Mouse (Mus musculus) megakaryocyte, embryonic 14.5 days (primary cell): Measurements from ENCODE around the gene Slc41a3.

Source experiments
- FLI1 ChIP-seq: IDR thresholded peaks from 2 replicates; pipeline ENCODE4 v1.6.1; 2012; ENCODE audit warnings: low read length, inconsistent platforms, mixed read lengths
- GATA1 ChIP-seq: IDR thresholded peaks from 3 replicates; pipeline ENCODE4 v1.6.1; 2012; ENCODE audit warnings: mixed read lengths, low read length, inconsistent platforms, borderline replicate concordance

DNA sequence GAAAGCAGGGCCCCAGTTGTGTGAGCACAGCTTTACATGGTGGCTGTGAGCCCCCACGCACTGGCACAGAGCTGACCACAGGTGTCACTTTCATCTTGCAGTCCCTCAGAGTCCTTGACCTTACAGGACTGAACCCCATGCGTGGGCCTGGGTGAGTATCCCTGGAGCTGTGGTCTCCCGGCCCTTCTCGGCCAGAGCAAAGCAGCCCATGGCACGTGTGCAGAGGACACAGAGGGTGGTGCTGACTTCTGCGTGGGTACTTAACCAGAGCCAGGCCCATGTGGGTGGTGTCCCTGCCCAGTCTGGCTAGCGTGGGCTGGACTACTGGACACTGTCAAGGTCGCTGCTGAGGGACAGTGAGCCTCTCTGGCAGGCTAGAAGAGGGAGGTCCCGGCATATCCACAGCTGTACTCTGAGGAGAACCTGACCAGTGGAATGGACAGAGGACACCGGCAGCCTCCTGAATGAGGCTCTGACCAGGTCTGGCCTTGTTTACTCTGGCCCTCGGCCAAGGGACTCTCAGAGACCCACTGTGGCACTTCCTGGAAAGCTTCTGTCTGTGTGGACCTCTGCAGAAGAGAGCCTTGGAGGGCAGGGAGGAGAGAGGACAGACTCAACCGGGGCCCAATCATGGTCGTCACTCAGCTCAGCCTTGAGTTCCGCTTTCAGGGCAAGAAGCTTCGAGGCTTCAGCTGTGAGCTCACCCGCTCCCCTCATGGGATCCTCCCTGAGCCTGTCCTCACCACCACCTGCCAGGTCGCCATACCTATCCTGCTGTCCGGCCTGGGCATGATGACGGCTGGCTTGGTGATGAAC lies 14.5 kb downstream of the Slc41a3 start:
- TF ChIP-seq GATA1 (no peak), FLI1 (no peak)
